Mouse (Mus musculus) lung, postnatal 0 days (tissue): Measurements from ENCODE around the gene Mef2d.

Experiments
- CTCF ChIP-seq: IDR thresholded peaks from 2 replicates; pipeline ENCODE4 v1.5.1; 2016; ENCODE audit warnings: antibody characterized with exemption, mild to moderate bottlenecking
- EP300 ChIP-seq: IDR thresholded peaks from 2 replicates; pipeline ENCODE4 v1.6.1; 2016; ENCODE audit warnings: antibody characterized with exemption, mild to moderate bottlenecking, control low read depth

- no peak for TF ChIP-seq EP300
- no peak for TF ChIP-seq CTCF
Observed at GRCm38 (mm10) chr3:88148354-88148753, 6.2 kb downstream of the Mef2d start.
